Mouse (Mus musculus): ENCODE results near the gene Emcn.

The Emcn gene

DNA sequence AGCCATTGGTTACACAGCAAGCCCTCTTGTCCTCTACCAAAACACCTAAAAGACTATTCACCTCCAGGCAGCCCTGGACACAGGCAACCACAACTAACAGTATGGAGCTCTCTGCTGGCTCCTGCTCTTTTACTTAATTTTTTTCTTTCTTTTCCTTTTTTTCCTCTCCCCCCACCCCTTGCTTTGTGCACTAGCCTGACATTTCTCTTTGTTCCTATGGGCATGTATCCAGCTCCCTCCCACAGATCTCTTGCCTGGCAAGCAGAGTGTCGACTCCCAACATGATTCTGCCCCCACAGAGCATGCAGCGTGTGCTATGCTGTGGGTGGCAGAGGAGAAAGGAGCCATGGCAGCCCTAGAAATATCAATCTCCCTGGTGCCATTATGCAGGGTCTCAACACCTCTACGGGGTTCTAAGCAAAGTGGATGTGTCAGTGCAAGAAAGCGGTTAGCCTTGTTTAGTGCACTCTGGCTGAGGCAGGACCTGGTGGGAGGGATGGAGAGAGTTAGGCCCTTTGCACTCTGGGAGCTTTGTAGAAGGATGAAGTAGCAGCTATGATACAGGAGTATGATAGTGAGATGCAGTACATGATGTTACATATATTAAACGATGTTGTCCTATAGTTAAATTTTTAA is 74.7 kb downstream of the Emcn start:
- DNase-seq (ENCODE audit: low spot score in 2 of 2), result no peak

DNA sequence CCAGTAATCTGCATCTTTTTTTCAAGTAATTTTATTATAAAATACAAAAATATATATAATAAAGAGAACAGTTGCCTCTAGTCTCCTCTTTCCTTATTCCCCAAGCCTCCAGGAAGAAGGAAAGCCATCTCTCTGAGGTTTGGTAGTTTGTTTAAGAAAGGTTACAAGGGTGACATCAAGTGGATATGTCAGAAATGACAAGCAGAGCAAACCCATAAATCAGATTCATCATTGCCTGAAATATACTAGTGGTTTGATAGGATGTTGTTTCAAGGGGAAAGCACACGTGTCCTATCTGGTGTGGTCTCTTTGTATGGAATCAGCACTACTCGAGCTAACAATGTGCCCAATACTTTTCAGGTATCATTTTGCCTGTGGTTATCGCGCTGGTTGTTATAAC is 77.8 kb downstream of the Emcn start:
- DNase-seq (ENCODE audit: low spot score in 2 of 2), result peak in 1 of 2 experiments; percentile 4

DNA sequence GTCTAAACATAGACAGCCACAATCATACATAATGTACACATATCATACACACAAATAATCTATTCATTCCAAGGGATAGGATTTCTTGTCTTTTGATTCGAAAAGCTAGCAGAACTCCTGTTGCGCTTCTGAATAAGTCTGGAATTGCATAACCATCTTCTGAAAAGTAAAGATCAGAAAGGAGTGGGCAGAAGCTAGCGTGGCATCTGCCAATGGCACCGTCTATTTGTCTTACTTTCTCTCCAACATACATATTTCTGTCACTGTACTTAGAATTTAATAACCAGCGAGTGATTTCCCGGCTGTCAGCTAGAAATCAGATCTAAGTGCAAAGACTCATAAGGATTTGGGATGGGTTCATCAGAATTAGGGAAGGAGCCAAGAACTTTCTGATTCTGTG is 88.6 kb downstream of the Emcn start:
- no peak for DNase-seq (ENCODE audit: low spot score in 2 of 2)

DNA sequence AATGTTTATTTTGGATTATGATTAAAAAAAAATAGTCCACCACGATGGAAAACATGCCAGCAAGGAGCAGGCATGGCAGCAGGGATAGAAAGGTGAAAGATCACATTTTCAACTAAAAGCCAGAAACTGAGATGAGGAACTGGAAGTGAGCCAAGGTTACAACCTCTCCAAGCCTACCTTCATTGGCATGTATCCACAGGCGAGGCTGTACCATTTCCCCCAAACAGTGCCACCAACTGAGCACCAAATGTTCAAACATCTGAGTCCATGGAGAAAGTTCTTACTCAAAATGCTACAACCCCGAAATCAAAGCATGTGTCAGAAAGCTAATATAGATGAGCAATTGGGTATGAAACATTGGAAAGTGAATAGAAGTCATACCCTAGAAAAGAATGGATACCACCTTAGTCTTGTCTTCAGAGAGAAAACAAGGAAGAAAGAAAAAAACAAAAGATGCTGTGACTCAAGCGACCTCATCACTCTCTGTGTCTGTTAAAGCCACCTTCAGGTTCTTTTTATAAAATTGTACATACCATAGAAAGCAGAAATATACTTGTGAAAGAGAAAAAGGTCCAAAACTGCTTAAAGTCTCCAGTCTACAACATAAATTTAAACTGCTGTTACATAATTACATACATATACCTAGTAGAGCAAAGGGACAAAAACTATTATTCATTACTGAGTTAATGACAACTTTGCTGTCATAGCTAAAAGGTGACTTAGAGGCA is 124.2 kb downstream of the Emcn start:
- no peak for DNase-seq (ENCODE audit: low spot score in 2 of 2)

DNA sequence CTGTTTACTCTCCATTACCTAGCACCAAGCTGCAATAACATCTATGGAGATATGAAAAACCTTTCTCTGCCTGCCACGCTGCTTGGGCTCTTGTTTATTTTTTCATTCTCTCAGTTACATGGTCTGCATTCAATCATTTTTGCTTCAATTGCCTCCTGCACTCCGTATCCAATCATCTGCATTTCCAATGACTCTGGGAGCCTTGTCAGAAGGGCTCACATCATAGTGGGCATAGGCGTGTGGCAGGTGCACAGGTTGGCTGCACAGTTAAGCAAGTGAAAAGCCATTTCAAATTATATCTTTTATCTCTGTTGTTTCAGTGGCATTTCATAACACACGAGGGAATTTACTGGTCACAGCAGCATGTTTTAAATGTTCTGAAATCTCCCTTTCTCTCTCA is 125.1 kb downstream of the Emcn start:
- DNase-seq (ENCODE audit: low spot score in 2 of 2), result no peak

DNA sequence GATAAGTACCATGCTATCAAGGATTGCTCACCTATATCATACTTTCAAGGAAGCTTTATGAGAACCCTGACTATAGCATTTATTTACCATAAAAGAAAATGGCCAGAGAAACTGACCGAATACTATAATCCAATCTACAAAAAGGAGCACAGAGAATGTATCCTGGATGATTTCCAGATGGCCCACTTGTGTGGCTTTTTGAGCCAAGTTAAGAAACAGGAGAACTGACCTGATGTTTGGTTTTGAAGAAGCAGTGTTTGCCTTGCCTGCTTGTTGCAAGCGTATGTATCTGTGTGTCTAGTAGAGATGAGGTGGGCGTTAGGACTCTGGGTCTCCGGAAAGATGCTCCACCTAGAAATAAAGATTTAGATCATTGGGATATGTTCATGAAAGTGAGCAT is 125.9 kb downstream of the Emcn start:
- DNase-seq (ENCODE audit: low spot score in 2 of 2), result no peak

DNA sequence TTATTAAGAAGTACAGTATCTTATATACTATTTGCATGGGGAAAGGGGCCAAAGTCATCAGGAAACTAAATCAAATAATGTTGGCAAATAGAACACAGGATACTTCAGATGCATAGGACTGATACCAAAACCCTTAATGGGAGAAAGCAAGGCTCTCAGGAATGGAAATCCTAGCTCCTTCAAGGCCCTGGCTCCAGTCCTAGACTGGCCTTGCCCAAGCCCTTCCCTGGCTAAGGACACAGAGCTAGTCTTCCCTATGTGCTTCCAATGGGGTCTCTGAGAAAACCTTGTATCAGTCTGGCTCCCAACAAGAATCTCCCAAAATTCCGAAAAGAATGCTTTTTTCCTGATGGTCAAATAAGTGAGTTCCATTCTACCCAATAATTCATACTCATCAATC is 126.5 kb downstream of the Emcn start:
- no peak for DNase-seq (ENCODE audit: low spot score in 2 of 2)

DNA sequence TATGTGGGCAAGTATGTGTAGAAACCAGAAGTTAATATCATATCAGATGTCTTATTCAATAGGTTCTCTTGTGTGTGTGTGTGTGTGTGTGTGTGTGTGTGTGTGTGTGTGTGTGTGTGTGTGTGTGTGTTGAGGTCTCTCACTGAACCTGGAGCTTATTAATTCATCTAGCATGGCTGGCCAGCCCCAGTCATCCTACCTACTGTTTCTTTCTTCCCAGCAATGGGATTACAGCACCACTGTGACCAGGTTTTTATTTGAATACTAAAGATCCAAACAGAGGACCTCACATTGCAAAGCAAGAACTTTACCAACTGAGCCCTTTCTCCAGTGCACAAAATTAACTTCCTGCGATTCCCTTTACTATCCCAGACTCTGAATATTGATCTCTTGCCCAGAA is 131.3 kb downstream of the Emcn start:
- no peak for DNase-seq (ENCODE audit: low spot score in 2 of 2)

DNA sequence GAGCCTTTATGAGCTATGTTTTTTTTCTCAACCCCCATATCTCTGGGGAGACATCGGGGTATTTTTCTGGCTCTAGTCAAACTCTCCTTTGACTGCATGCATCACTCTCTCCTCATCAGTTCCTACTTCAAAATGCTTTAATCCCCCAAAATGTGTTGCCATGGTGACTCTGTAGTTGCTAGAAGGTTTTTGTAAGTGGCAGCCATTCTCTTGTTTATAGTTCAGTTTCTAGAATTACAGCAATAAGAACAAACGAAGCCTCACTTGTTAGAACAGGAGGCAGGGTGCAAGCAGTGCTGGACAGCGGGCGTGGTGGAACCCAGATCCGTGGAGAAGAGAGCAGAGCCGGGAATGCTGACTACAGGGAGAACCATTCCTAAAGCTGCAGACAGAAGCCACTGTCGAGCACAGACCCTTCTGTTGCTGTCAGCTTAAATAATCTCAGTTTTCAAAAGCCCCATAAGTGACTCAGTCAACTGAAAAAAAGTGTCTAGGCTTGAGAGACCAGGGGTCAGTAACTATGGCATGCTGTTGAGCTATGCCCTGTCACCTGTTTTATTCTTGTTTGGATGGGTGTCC is 139.0 kb downstream of the Emcn start:
- no peak for DNase-seq (ENCODE audit: low spot score in 2 of 2)

DNA sequence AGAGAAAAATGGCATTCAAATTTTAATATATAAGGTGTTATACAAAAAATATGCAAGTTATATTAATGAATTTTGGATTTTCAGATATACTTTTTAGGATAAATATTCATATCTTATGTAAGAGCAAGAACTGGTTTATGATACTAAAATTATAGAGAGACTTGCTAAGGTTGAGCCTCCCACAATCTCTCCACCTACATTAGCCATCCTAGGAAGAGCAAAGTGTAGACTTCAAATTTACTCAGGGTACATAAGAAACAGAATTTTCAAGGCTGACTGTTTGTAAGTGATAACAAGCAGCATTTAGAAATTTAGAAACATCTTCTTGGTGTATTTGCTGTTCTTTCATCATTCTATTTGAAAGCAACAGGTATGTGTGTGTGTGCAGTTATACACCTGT is 140.3 kb downstream of the Emcn start:
- no peak for DNase-seq (ENCODE audit: low spot score in 2 of 2)

Measured in heart, adult 9 months (tissue).